Mouse (Mus musculus): Measurements from ENCODE around the gene Thada. TPM values are rescaled to one million over a fixed set of nuclear protein-coding genes. Genes with fewer than 3 reads are reported as not detected.
A peak's percentile ranks its signal among the peaks of the same experiment; 100 is the strongest.

Gene Thada
- polyA plus RNA-seq, 3 experiments from 2014 or later: 19.3 to 113 (median 105) TPM

- ATAC-seq: no peak
Measured at GRCm38 (mm10) chr17:84156748-84157742, 309.0 kb downstream of the Thada start.

GRCm38 (mm10) chr17:84156227-84156573 lies 309.8 kb downstream of the Thada start:
- peak; percentile 18 for ATAC-seq

- ATAC-seq: no peak
Measured at GRCm38 (mm10) chr17:84155516-84156226, 310.3 kb downstream of the Thada start.

GRCm38 (mm10) chr17:84155029-84155338 lies 311.0 kb downstream of the Thada start:
- no peak for ATAC-seq

GRCm38 (mm10) chr17:84154302-84155028 lies 311.5 kb downstream of the Thada start:
- ATAC-seq: no peak

- no peak for ATAC-seq
Measured at GRCm38 (mm10) chr17:84152976-84153786, 312.8 kb downstream of the Thada start.

GRCm38 (mm10) chr17:84152206-84152975 lies 313.6 kb downstream of the Thada start:
- no peak for ATAC-seq

- ATAC-seq: no peak
Measured at GRCm38 (mm10) chr17:84151306-84151705, 314.7 kb downstream of the Thada start.

GRCm38 (mm10) chr17:84150291-84150690 lies 315.7 kb downstream of the Thada start:
- ATAC-seq: no peak

- ATAC-seq: no peak
Measured at GRCm38 (mm10) chr17:84149566-84149965, 316.4 kb downstream of the Thada start.

GRCm38 (mm10) chr17:84148499-84149484 lies 317.2 kb downstream of the Thada start:
- ATAC-seq: peak; percentile 10

GRCm38 (mm10) chr17:84147183-84148108 lies 318.6 kb downstream of the Thada start:
- ATAC-seq: no peak

GRCm38 (mm10) chr17:84146458-84147182 lies 319.4 kb downstream of the Thada start:
- ATAC-seq: no peak

GRCm38 (mm10) chr17:84145826-84146287 lies 320.1 kb downstream of the Thada start:
- peak; percentile 89 for ATAC-seq

- ATAC-seq: no peak
Measured at GRCm38 (mm10) chr17:84144762-84145599, 321.0 kb downstream of the Thada start.

GRCm38 (mm10) chr17:84144130-84144529 lies 321.9 kb downstream of the Thada start:
- ATAC-seq: no peak

- ATAC-seq: no peak
Measured at GRCm38 (mm10) chr17:84143219-84143844, 322.7 kb downstream of the Thada start.

Data from inflammation-experienced regulatory T-cells, adult 6 months (primary cell).